Mouse (Mus musculus) CH12.LX (cell line): ENCODE results near the gene Mras. TPM values are rescaled to one million over a fixed set of nuclear protein-coding genes. Genes with fewer than 3 reads are reported as not detected.

Source experiments
- DNase-seq: peaks from one replicate; pipeline ENCODE4 v3.0.0-alpha.2; 2013; ENCODE audit errors: extremely low read depth
- H3K27ac ChIP-seq: 2 replicates; pipeline ENCODE4 v1.5.1; 2012; ENCODE audit warnings: low read depth, mild to moderate bottlenecking, control low read depth, moderate library complexity; ENCODE audit not compliant: insufficient read depth
- H3K27me3 ChIP-seq: replicated peaks from 2 replicates; pipeline ENCODE3; 2012; ENCODE audit warnings: inconsistent platforms
- H3K36me3 ChIP-seq, 2 experiments: replicated peaks in 1 of 2; 2 replicates each; pipeline versions ENCODE3 to v1.6.1; 2012; ENCODE audit warnings: inconsistent platforms in 1 of 2, low read length in 1 of 2, mild to moderate bottlenecking in 1 of 2, mixed read lengths in 1 of 2, moderate library complexity in 1 of 2; ENCODE audit not compliant: control insufficient read depth in 1 of 2, insufficient read depth in 1 of 2
- H3K4me1 ChIP-seq, 2 experiments: 2 replicates each; pipeline ENCODE4 v1.6.1; 2012; ENCODE audit warnings: inconsistent platforms in 1 of 2, moderate library complexity in 1 of 2; ENCODE audit not compliant: insufficient read depth in 2 of 2, control insufficient read depth in 1 of 2
- H3K4me2 ChIP-seq: 2 replicates; pipeline ENCODE4 v1.6.1; 2012; ENCODE audit warnings: low read depth, mild to moderate bottlenecking, control low read depth; ENCODE audit not compliant: poor library complexity, insufficient read depth, severe bottlenecking
- H3K4me3 ChIP-seq, 3 experiments: fragments of 150-350 bp in 1 of 3; sonication (generic) in 1 of 3; replicated peaks in 1 of 3; 2 replicates each; pipeline versions ENCODE3 to v1.5.1; 2011 to 2012; ENCODE audit warnings: low read depth in 2 of 3, low read length in 2 of 3, mild to moderate bottlenecking in 2 of 3, moderate library complexity in 2 of 3, control low read depth in 1 of 3, improper control_type of control experiment in 1 of 3, inconsistent platforms in 1 of 3, mixed read lengths in 1 of 3; ENCODE audit not compliant: poor library complexity in 1 of 3
- H3K79me2 ChIP-seq: replicated peaks from 2 replicates; pipeline ENCODE4 v1.6.1; 2012; ENCODE audit warnings: mild to moderate bottlenecking, moderate library complexity; ENCODE audit not compliant: control insufficient read depth, poor library complexity, insufficient read depth, severe bottlenecking; ENCODE audit errors: extremely low read depth
- H3K9ac ChIP-seq: 2 replicates; pipeline ENCODE4 v1.6.1; 2012; ENCODE audit warnings: low read depth, mild to moderate bottlenecking, control low read depth, moderate library complexity; ENCODE audit not compliant: insufficient read depth
- H3K9me3 ChIP-seq: replicated peaks from 2 replicates; pipeline ENCODE3; 2012; ENCODE audit warnings: low read length, inconsistent platforms, mixed read lengths
- BHLHE40 ChIP-seq: IDR thresholded peaks from 2 replicates; pipeline ENCODE4 v1.6.1; 2011; ENCODE audit warnings: mild to moderate bottlenecking, low read depth, low read length, improper control_type of control experiment
- CHD1 ChIP-seq: IDR thresholded peaks from 2 replicates; pipeline ENCODE4 v1.6.1; 2012; ENCODE audit warnings: low read depth, low read length, improper control_type of control experiment, inconsistent platforms
- CHD2 ChIP-seq: IDR thresholded peaks from 2 replicates; pipeline ENCODE4 v1.6.1; 2011; ENCODE audit warnings: low read length, improper control_type of control experiment
- CTCF ChIP-seq, 2 experiments: IDR thresholded peaks in 1 of 2; conservative IDR thresholded peaks in 1 of 2; 2 replicates each; pipeline ENCODE4 v1.5.1; 2011 to 2012; ENCODE audit warnings: low read depth in 2 of 2, low read length in 2 of 2, improper control_type of control experiment in 1 of 2, inconsistent platforms in 1 of 2, mild to moderate bottlenecking in 1 of 2, moderate library complexity in 1 of 2
- E2F4 ChIP-seq: IDR thresholded peaks from 2 replicates; pipeline ENCODE4 v1.6.1; 2011; ENCODE audit warnings: low read depth, low read length, improper control_type of control experiment; ENCODE audit not compliant: insufficient replicate concordance
- EP300 ChIP-seq: IDR thresholded peaks from 2 replicates; pipeline ENCODE4 v1.6.1; 2011; ENCODE audit warnings: low read length, improper control_type of control experiment
- ETS1 ChIP-seq: conservative IDR thresholded peaks from 2 replicates; pipeline ENCODE4 v1.6.1; 2012; ENCODE audit warnings: low read depth, mild to moderate bottlenecking, inconsistent platforms, low read length, improper control_type of control experiment, moderate library complexity
- GABPA ChIP-seq: IDR thresholded peaks from 2 replicates; pipeline ENCODE4 v1.6.1; 2012; ENCODE audit warnings: low read depth, low read length, improper control_type of control experiment, inconsistent platforms; ENCODE audit not compliant: insufficient replicate concordance
- HCFC1 ChIP-seq: IDR thresholded peaks from 2 replicates; pipeline ENCODE4 v1.6.1; 2012; ENCODE audit warnings: low read depth, mild to moderate bottlenecking, inconsistent platforms, low read length, improper control_type of control experiment
- IRF4 ChIP-seq: IDR thresholded peaks from 2 replicates; pipeline ENCODE4 v1.6.1; 2014; ENCODE audit warnings: low read depth, mild to moderate bottlenecking, inconsistent platforms, low read length, improper control_type of control experiment
- JUN ChIP-seq: IDR thresholded peaks from 2 replicates; pipeline ENCODE4 v1.6.1; 2011; ENCODE audit warnings: low read depth, mild to moderate bottlenecking, low read length, improper control_type of control experiment, moderate library complexity; ENCODE audit not compliant: insufficient read depth
- JUND ChIP-seq: conservative IDR thresholded peaks from 2 replicates; pipeline ENCODE4 v1.6.1; 2011; ENCODE audit warnings: low read depth, low read length, improper control_type of control experiment
- KAT2A ChIP-seq: IDR thresholded peaks from 2 replicates; pipeline ENCODE4 v1.6.1; 2012; ENCODE audit warnings: low read length, improper control_type of control experiment, inconsistent platforms; ENCODE audit not compliant: insufficient replicate concordance
- MAFK ChIP-seq: IDR thresholded peaks from 2 replicates; pipeline ENCODE4 v1.6.1; 2011; ENCODE audit warnings: low read length, improper control_type of control experiment; ENCODE audit not compliant: insufficient replicate concordance
- MAZ ChIP-seq: IDR thresholded peaks from 2 replicates; pipeline ENCODE4 v1.6.1; 2012; ENCODE audit warnings: low read depth, mild to moderate bottlenecking, inconsistent platforms, low read length, improper control_type of control experiment, moderate library complexity
- MEF2A ChIP-seq: IDR thresholded peaks from 2 replicates; pipeline ENCODE4 v1.6.1; 2014; ENCODE audit warnings: low read depth, mild to moderate bottlenecking, inconsistent platforms, low read length, improper control_type of control experiment, borderline replicate concordance
- MYC ChIP-seq: IDR thresholded peaks from 2 replicates; pipeline ENCODE4 v1.6.1; 2011; ENCODE audit warnings: low read depth, mild to moderate bottlenecking, improper control_type of control experiment, low read length
- NELFE ChIP-seq: IDR thresholded peaks from 2 replicates; pipeline ENCODE4 v1.6.1; 2011; ENCODE audit warnings: low read depth, low read length, improper control_type of control experiment
- NRF1 ChIP-seq: IDR thresholded peaks from 2 replicates; pipeline ENCODE4 v1.6.1; 2014; ENCODE audit warnings: low read depth, mild to moderate bottlenecking, inconsistent platforms, low read length, improper control_type of control experiment, moderate library complexity
- PAX5 ChIP-seq: IDR thresholded peaks from 2 replicates; pipeline ENCODE4 v1.6.1; 2012; ENCODE audit warnings: low read length, inconsistent platforms, mixed read lengths
- POLR2AphosphoS2 ChIP-seq: IDR thresholded peaks from 2 replicates; pipeline ENCODE4 v1.6.1; 2011; ENCODE audit warnings: low read depth, low read length, improper control_type of control experiment
- RAD21 ChIP-seq: IDR thresholded peaks from 2 replicates; pipeline ENCODE4 v1.6.1; 2011; ENCODE audit warnings: low read depth, mild to moderate bottlenecking, low read length, improper control_type of control experiment, moderate library complexity
- RCOR1 ChIP-seq: conservative IDR thresholded peaks from 2 replicates; pipeline ENCODE4 v1.6.1; 2012; ENCODE audit warnings: low read depth, mild to moderate bottlenecking, inconsistent platforms, low read length, improper control_type of control experiment
- SMC3 ChIP-seq: IDR thresholded peaks from 2 replicates; pipeline ENCODE4 v1.6.1; 2011; ENCODE audit warnings: low read depth, low read length, improper control_type of control experiment
- TBP ChIP-seq: conservative IDR thresholded peaks from 2 replicates; pipeline ENCODE4 v1.6.1; 2011; ENCODE audit warnings: low read depth, low read length, improper control_type of control experiment
- UBTF ChIP-seq: IDR thresholded peaks from 2 replicates; pipeline ENCODE4 v1.6.1; 2012; ENCODE audit warnings: low read depth, mild to moderate bottlenecking, inconsistent platforms, low read length, improper control_type of control experiment, moderate library complexity
- USF1 ChIP-seq: IDR thresholded peaks from 2 replicates; pipeline ENCODE4 v1.6.1; 2014; ENCODE audit warnings: low read depth, mild to moderate bottlenecking, inconsistent platforms, low read length, improper control_type of control experiment
- USF2 ChIP-seq: conservative IDR thresholded peaks from 2 replicates; pipeline ENCODE4 v1.6.1; 2011; ENCODE audit warnings: low read depth, low read length, improper control_type of control experiment
- ZC3H11A ChIP-seq: IDR thresholded peaks from 2 replicates; pipeline ENCODE4 v1.6.1; 2012; ENCODE audit warnings: low read depth, mild to moderate bottlenecking, inconsistent platforms, low read length, improper control_type of control experiment
- ZMIZ1 ChIP-seq: IDR thresholded peaks from 2 replicates; pipeline ENCODE4 v1.6.1; 2012; ENCODE audit warnings: low read depth, mild to moderate bottlenecking, inconsistent platforms, low read length, improper control_type of control experiment
- ZNF384 ChIP-seq: IDR thresholded peaks from 2 replicates; pipeline ENCODE4 v1.6.1; 2012; ENCODE audit warnings: low read depth, low read length, improper control_type of control experiment, inconsistent platforms
- dilution Hi-C: fragments of 300-500 bp; cut with MboI; formaldehyde crosslinking; loops from 2 replicates; pipeline ENCODE4 v1.14.3; 2020; ENCODE audit warnings: low sequenced_read_pairs; ENCODE audit not compliant: extremely low pct_unique_long_range_greater_than_20kb, extremely low pct_ligation_motif_present
- in situ Hi-C: fragments of 300-500 bp; cut with MboI; formaldehyde crosslinking; loops from 3 replicates; pipeline ENCODE4 v1.14.3; 2019; ENCODE audit warnings: low sequenced_read_pairs, low pct_ligation_motif_present, low pct_unique_long_range_greater_than_20kb, mixed read lengths
- polyA plus RNA-seq: library from polyadenylated mRNA; unstranded; fragments of >175 nt; gene quantifications from 2 replicates; pipeline ENCODE4 v1.2.1, GENCODE M21; 2012; ENCODE audit warnings: low read depth; ENCODE audit not compliant: insufficient read length
- total RNA-seq, 2 experiments: library from RNA; depleted of rRNA; stranded (reverse); fragments of 300-350 nt in 1 of 2; fragments of >200 nt in 1 of 2; gene quantifications; 2 replicates each; pipeline ENCODE4 v1.2.3; 2012 to 2014

Mras gene
- total and polyA plus RNA-seq, 3 experiments, result 0.21 TPM; not detected in 2

- DNase-seq, result no peak
- no peaks in the 10 kb centered on the region for H3K79me2 ChIP-seq
- H3K9ac ChIP-seq, result no peak overlapping the region
- no peak overlapping the region for H3K4me3 ChIP-seq
- H3K4me1 ChIP-seq, result peaks cover 4 to 14% of the 10 kb centered on the region in 2 experiments; a peak in 3 of 4 replicates
- no peaks in the 10 kb centered on the region for H3K36me3 ChIP-seq
- H3K27ac ChIP-seq, result no peak overlapping the region
- H3K27me3 ChIP-seq, result no peaks in the 10 kb centered on the region
- no peak overlapping the region for H3K4me2 ChIP-seq
- no peaks in the 10 kb centered on the region for H3K9me3 ChIP-seq
- TF ChIP-seq CHD1 (no peak), JUN (no peak), UBTF (no peak), BHLHE40 (no peak), IRF4 (no peak)
- dilution Hi-C loops, result no loop called here
- in situ Hi-C loops, result no loop called here
Observed at GRCm38 (mm10) chr9:99379194-99379593, 58.0 kb downstream of the Mras start.

- H3K9me3 ChIP-seq, result no peaks in the 10 kb centered on the region
- TF ChIP-seq ZNF384, result peak; percentile 73
- no peak for TF ChIP-seq ETS1
- TF ChIP-seq HCFC1, result no peak
- TF ChIP-seq USF1, result no peak
- peak; percentile 88 to 98 for TF ChIP-seq CTCF (conservative IDR thresholded peaks at IDR 0.05 in 1 of 2, IDR thresholded peaks at IDR 0.05 in 1 of 2; ENCODE audit: low read depth in 2 of 2, low read length in 2 of 2)
- TF ChIP-seq ZC3H11A, result peak; percentile 28; the same call in 1 of the 2 replicates
- no peak for TF ChIP-seq USF2
- no peak for TF ChIP-seq PAX5
- TF ChIP-seq BHLHE40, result no peak
- no peak for TF ChIP-seq TBP
- no peak for TF ChIP-seq RCOR1
- TF ChIP-seq E2F4, result no peak
- TF ChIP-seq NRF1, result no peak
- TF ChIP-seq MAZ, result no peak
- no peak for TF ChIP-seq GABPA
- TF ChIP-seq CHD1, result no peak
- no peak for TF ChIP-seq ZMIZ1
- TF ChIP-seq RAD21, result peak; percentile 81
- no peak for TF ChIP-seq IRF4
- TF ChIP-seq UBTF, result no peak
- no peak for TF ChIP-seq JUND
- no peak for TF ChIP-seq NELFE
- TF ChIP-seq CHD2, result no peak
- TF ChIP-seq EP300, result no peak
- 0 out of 2 replicates have a peak, but pooled peaks have one; percentile 18 for TF ChIP-seq MYC
- TF ChIP-seq SMC3, result peak; percentile 90
- TF ChIP-seq MAFK, result no peak
- no peak for TF ChIP-seq MEF2A
- TF ChIP-seq KAT2A, result no peak
- TF ChIP-seq POLR2AphosphoS2, result no peak
Observed at GRCm38 (mm10) chr9:99376591-99377418, 60.4 kb downstream of the Mras start.

More at GRCm38 (mm10) chr9:99376591-99377418, 60.4 kb downstream of the Mras start:
- no peak overlapping the region for H3K4me3 ChIP-seq
- H3K4me2 ChIP-seq, result peak overlapping the region; percentile 62; the same call in 1 of the 2 replicates
- peak; percentile 38 for DNase-seq
- dilution Hi-C loops (no loop called here), in situ Hi-C loops (no loop called here)
- peaks cover 4 to 6% of the 10 kb centered on the region in 2 experiments; a peak in 3 of 4 replicates for H3K4me1 ChIP-seq
- no peaks in the 10 kb centered on the region for H3K36me3 ChIP-seq
- H3K9ac ChIP-seq, result no peak overlapping the region
- no peaks in the 10 kb centered on the region for H3K79me2 ChIP-seq
- H3K27me3 ChIP-seq, result no peaks in the 10 kb centered on the region
- H3K27ac ChIP-seq, result no peak overlapping the region
